In genomic region chr19:56436380-56436779, GRCm38 (mm10) we compare ENCODE assay signal across 24 mouse cellular contexts. TPM values are rescaled to one million over a fixed set of nuclear protein-coding genes. Genes with fewer than 3 reads are reported as not detected.
A peak's percentile ranks its signal among the peaks of the same experiment; 100 is the strongest.
DNase-seq lines count a peak whose midpoint lies in the region; ATAC-seq lines count a peak whose summit lies in the region.
"Had no signal": no experiment of that assay in that cellular context is flagged by ENCODE, and none has a peak within 500 bp of the region (broad histone marks: within the 10 kb centered on the region; RNA-seq: fewer than 3 reads in every experiment).

No protein-coding gene starts in this region.

- H3K36me3 ChIP-seq in embryonic facial prominence, embryonic 10.5 days (replicated peaks) = peaks cover 22% of the 10 kb centered on the region
- peaks cover 8% of the 10 kb centered on the region; the same call in 1 of the 2 replicates for H3K36me3 ChIP-seq in hindbrain, embryonic 10.5 days

- H3K4me3 ChIP-seq in embryonic facial prominence, embryonic 10.5 days = no peak overlapping the region
- no peak overlapping the region for H3K4me3 ChIP-seq in hindbrain, embryonic 10.5 days
- H3K4me3 ChIP-seq: embryonic facial prominence, embryonic 13.5 days; gastrocnemius, adult 2 months; heart, embryonic 13.5 days; limb, embryonic 10.5 days; neural tube, embryonic 15.5 days had no signal

- no peak overlapping the region for H3K27ac ChIP-seq in embryonic facial prominence, embryonic 10.5 days (replicated peaks)
- no peak overlapping the region for H3K27ac ChIP-seq in hindbrain, embryonic 10.5 days
- H3K27ac ChIP-seq: embryonic facial prominence, embryonic 13.5 days; gastrocnemius, adult 2 months; heart, embryonic 13.5 days; hindbrain, embryonic 14.5 days; limb, embryonic 10.5 days; neural tube, embryonic 15.5 days had no signal

- peak; percentile 48 for DNase-seq in cerebellum, adult 11-12 months
- peak; percentile 57 for DNase-seq in MN1 (ENCODE audit: low spot score)
- peak; percentile 39 for DNase-seq in cerebellum, adult 8-10 months
- peak; percentile 51 for DNase-seq in fat pad, adult 2 months (ENCODE audit: extremely low read depth, low read depth, low spot score)
- DNase-seq in embryonic facial prominence, embryonic 10.5 days (ENCODE audit: low spot score) = no peak
- DNase-seq in hindbrain, embryonic 10.5 days (ENCODE audit: low spot score) = no peak
- DNase-seq in thymus, adult 18-20 months = no peak
- DNase-seq: adrenal gland, adult 8-10 months; B cell, adult 2 months; forebrain, postnatal 0 days; gastrocnemius, adult 2 months; kidney, adult 9 months; kidney, postnatal 36 days; lung, adult 18-20 months; lung, postnatal 14 days; right cerebral cortex, postnatal 14 days had no signal

- ATAC-seq in cerebellum, adult (ENCODE audit: insufficient number of reproducible peaks, low FRiP score, low TSS enrichment) = no peak
- ATAC-seq: forebrain, postnatal 0 days; midbrain, embryonic 16.5 days had no signal

- peaks cover 30% of the 10 kb centered on the region for H3K4me1 ChIP-seq in embryonic facial prominence, embryonic 10.5 days
- peaks cover 10% of the 10 kb centered on the region; the same call in 1 of the 2 replicates for H3K4me1 ChIP-seq in hindbrain, embryonic 10.5 days (replicated peaks)
- H3K4me1 ChIP-seq: limb, embryonic 10.5 days; neural tube, embryonic 15.5 days had no signal

- no peaks in the 10 kb centered on the region for H3K27me3 ChIP-seq in embryonic facial prominence, embryonic 10.5 days (replicated peaks; ENCODE audit: low read depth, poor library complexity, severe bottlenecking)
- H3K27me3 ChIP-seq in hindbrain, embryonic 10.5 days (ENCODE audit: insufficient read depth, poor library complexity, severe bottlenecking) = no peaks in the 10 kb centered on the region
- H3K27me3 ChIP-seq: embryonic facial prominence, embryonic 13.5 days; heart, embryonic 13.5 days; neural tube, embryonic 15.5 days had no signal

- WGBS in embryonic facial prominence, embryonic 10.5 days = 87% methylated on average over 13 of the region's 13 CpGs
- WGBS in hindbrain, embryonic 10.5 days = 91% methylated on average over 13 of the region's 13 CpGs

- H3K9me3 ChIP-seq in embryonic facial prominence, embryonic 10.5 days = no peaks in the 10 kb centered on the region
- H3K9me3 ChIP-seq in hindbrain, embryonic 10.5 days = no peaks in the 10 kb centered on the region
- H3K9me3 ChIP-seq: embryonic facial prominence, embryonic 13.5 days; heart, embryonic 13.5 days; limb, embryonic 10.5 days; neural tube, embryonic 15.5 days had no signal

RNA-seq across cellular contexts. Expression of gene Plekhs1, which starts 25.1 kb away (rescaled TPM):
- 0.21 TPM in 1 of 2 replicates, not detected in the other for polyA plus RNA-seq in embryonic facial prominence, embryonic 10.5 days (2016; fragmentation: Nextera tagmentation; extraction: Ambion mirVana)
- 0.07 TPM in 1 of 2 replicates, not detected in the other for polyA plus RNA-seq in hindbrain, embryonic 10.5 days (2016; fragmentation: Nextera tagmentation; extraction: Ambion mirVana)
- polyA plus RNA-seq: heart, embryonic 13.5 days; liver, embryonic 11.5 days had no signal

RNA-seq across cellular contexts. Expression of gene Casp7, which starts 39.5 kb away (rescaled TPM):
- 15.9 and 17.8 TPM in 2 replicates for polyA plus RNA-seq in embryonic facial prominence, embryonic 10.5 days (2016; fragmentation: Nextera tagmentation; extraction: Ambion mirVana)
- 15.4 and 15.7 TPM in 2 replicates for polyA plus RNA-seq in hindbrain, embryonic 10.5 days (2016; fragmentation: Nextera tagmentation; extraction: Ambion mirVana)

RNA-seq across cellular contexts. Expression of gene Nrap, which starts 46.5 kb away (rescaled TPM):
- polyA plus RNA-seq in embryonic facial prominence, embryonic 10.5 days (2016; fragmentation: Nextera tagmentation; extraction: Ambion mirVana) = 0.07 and 0.11 TPM in 2 replicates
- polyA plus RNA-seq in hindbrain, embryonic 10.5 days (2016; fragmentation: Nextera tagmentation; extraction: Ambion mirVana) = 0.05 and 0.08 TPM in 2 replicates

Comparison
In these comparisons a context has a peak if more than half of its experiments do, and no peak if none do; other contexts are left out.
1. DNase-seq: peak in cerebellum, adult 11-12 months (single experiment), MN1 (single experiment), cerebellum, adult 8-10 months (single experiment) and fat pad, adult 2 months (single experiment); none in embryonic facial prominence, embryonic 10.5 days (single experiment), hindbrain, embryonic 10.5 days (single experiment) and thymus, adult 18-20 months (0 of 2).